Mouse (Mus musculus): ENCODE results near the gene Tmsb15b1. TPM values are rescaled to one million over a fixed set of nuclear protein-coding genes. Genes with fewer than 3 reads are reported as not detected.

Gene Tmsb15b1
- total RNA-seq, 2 experiments from 2014 or later, result 5.1 to 13.6 TPM

Other genes starting within 250 kb of the Tmsb15b1 start
- gene Morf4l2, start 233.2 kb downstream of the Tmsb15b1 start, total RNA-seq (2021), result 100 to 1,000 TPM; 320 to 331 TPM
- gene Glra4, start 196.7 kb downstream of the Tmsb15b1 start, total RNA-seq (2021), result not detected
- gene Plp1, start 154.2 kb downstream of the Tmsb15b1 start, total RNA-seq (2021), result 100 to 1,000 TPM; 310 to 451 TPM
- 10 to 100 TPM; 16.4 to 20.9 TPM for gene Rab9b, start 108.1 kb downstream of the Tmsb15b1 start, total RNA-seq (2021)
- gene H2bfm, start 49.5 kb downstream of the Tmsb15b1 start, total RNA-seq (2021), result not detected
- 10 to 100 TPM; 14.5 to 18.9 TPM for gene Tmsb15b2, start 1.4 kb downstream of the Tmsb15b1 start, total RNA-seq (2021)
- 1 to 10 TPM; 1.2 to 4.0 TPM for gene Tmsb15l, start within 50 bp of the Tmsb15b1 start, total RNA-seq (2021)
- 100 to 1,000 TPM; 273 to 298 TPM for gene Zcchc18, start 16.3 kb upstream of the Tmsb15b1 start, total RNA-seq (2021)
- 10 to 100 TPM; 21.9 to 28.6 TPM for gene Slc25a53, start 61.4 kb upstream of the Tmsb15b1 start, total RNA-seq (2021)
- gene Fam199x, start 72.7 kb upstream of the Tmsb15b1 start, total RNA-seq (2021), result 10 to 100 TPM; 10.1 to 10.5 TPM
- gene Esx1, start 145.2 kb upstream of the Tmsb15b1 start, total RNA-seq (2021), result not detected